Mouse (Mus musculus) G1E-ER4 (cell line): ENCODE measurements around the gene Ntn1. TPM values are rescaled to one million over a fixed set of nuclear protein-coding genes. Genes with fewer than 3 reads are reported as not detected.

Source experiments
- GATA1 ChIP-seq: IDR thresholded peaks from one replicate; pipeline ENCODE4 v1.8.0; 2012; ENCODE audit warnings: low read length, inconsistent platforms
- polyA plus RNA-seq: library from polyadenylated mRNA; stranded (reverse); fragments of >175 nt; gene quantifications from 2 replicates; pipeline ENCODE4 v1.2.3, GENCODE M21; 2012

Gene Ntn1
- polyA plus RNA-seq, 1 experiment: not detected

DNA sequence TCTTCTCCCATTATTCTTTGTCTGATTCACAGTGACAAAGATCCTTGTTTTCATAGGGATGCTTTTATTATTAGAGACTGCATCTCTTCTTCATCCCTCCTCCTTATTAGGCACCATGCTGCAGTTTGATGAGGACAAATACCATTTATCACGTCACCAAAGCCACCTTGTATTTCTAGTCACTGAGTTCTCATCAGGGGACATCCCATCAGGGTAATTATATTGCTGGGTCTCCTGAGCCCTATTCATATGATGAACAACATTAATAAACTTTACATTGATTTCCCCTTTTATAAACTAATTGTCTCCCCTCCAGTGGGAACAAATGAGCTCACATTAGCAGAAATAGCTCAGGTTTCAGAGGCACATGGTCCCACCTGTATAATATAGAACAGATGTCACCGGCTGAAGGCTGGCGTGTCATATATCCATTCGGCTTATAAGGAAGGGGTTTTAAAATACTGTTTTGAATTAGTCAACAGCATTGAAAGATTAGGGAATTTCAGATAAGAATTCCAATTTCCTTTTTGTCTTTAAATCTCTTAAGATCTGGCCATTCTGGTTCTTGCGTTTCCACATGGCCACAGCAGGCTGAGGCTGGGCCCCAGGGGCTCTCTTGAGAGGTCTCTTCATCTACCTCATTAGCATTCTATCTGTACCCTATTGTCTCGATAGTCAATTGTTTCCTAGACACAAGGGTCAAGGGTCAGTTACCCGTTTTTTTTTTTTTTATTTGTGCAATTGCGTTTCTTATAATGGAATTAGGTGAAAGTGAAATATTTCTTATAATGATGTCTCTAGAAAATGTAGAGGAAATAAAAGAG, 25.1 kb upstream of the Ntn1 start:
- TF ChIP-seq GATA1: no peak

DNA sequence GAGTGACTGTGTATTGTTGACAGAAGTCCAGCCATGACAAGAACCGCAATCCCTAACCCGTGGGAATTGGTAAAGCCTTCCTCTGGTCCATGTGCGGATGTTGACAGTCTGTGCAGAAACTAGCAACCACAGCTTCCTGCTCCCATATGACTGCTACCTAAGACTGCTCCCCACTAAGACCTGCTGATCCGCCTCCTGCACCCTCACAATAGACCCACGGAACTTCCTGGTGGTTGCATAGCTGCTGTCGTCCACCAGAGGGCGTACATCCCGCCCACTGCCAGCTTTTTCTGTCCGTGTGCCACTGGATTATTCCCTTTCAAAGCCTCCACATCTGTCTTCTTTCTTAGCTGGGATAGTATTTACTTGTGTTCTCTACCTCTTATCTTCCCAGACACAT, 17.2 kb upstream of the Ntn1 start:
- TF ChIP-seq GATA1: no peak

DNA sequence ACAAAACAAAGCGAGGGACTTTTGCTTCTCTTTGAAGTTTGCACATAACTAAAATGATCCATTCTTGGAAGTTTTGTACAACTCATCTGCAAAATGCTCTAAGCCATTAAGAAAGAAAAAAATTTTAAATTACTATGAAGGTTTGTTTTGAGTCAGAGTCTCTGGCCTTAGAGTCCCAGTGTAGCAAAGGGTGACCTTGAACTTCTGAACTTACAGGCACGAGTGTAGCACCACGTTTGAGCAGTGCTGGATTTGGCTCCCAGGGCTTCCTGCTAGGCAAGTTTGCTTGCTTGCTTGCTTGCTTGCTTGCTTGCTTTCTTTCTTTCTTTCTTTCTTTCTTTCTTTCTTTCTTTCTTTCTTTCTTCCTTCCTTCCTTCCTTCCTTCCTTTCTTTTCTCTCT, 16.4 kb upstream of the Ntn1 start:
- no peak for TF ChIP-seq GATA1

DNA sequence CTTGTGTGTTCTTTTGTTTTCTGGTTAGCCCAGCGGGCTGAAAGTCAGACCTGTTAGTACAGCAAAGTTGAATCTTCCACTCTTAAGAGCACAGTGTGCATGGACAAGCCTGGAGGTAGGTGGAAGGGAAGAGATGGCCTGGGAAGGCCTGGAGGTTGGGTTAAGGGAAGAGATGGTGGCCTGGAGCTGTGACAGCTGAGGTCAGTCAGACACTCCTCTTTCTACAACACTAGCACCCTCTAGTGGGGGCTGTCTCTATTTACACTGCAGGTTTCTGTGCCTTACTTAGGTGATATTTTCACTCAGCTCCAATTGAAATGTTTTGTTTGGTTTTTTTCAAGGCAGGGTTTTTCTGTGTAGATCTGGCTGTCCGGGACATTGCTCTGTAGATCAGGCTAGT, 7.5 kb upstream of the Ntn1 start:
- no peak for TF ChIP-seq GATA1

DNA sequence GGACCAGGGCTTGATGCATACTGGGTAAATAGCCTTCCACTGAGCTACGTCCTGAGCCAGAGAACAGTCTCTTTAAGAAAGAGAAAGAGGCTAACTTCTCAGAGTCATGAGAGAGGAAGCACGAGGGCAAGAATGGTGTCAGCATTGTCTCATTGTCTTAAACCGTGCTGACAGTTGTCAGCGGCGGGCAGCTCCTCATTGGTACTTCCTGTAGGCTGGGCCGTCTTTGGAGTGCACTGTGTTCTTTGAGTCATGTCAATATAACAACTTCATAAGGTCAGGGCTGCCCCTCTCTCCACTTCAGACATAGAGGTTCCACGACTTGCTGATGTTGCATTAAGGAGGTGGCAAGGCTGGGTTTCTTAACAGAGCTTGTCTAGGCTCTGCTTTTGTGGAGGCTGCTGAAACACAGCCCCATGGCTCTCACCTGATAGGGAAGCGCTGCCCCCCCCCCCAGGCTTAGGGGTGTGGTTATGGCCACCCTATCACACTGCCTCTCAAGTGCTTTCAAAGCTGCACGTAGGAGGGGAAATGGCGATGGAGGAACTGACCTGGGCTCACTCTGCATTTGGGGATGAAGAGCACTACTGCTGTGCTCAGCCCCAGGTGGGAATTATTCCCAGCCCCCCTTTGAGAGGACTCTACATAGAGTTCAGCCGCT, 6.8 kb upstream of the Ntn1 start:
- no peak for TF ChIP-seq GATA1

DNA sequence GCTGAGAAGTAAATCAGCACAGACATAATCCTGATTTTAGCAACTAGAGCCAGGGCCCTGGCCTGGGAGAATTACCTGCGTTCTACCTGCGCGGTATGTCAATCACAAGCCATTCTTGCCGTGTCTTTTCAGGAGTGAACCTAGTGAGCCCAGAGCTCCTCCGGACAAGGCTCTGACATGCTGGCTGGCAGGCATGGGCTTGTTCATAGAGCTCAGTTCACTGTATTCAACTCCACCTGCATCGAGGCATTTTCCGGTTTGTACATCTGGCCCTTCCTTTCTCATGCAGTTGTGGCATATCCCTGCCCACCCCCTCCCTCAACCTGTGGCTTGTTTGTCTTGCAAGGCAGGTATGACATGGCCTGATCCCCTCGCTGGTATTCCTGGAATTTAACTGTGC, 5.0 kb upstream of the Ntn1 start:
- no peak for TF ChIP-seq GATA1

DNA sequence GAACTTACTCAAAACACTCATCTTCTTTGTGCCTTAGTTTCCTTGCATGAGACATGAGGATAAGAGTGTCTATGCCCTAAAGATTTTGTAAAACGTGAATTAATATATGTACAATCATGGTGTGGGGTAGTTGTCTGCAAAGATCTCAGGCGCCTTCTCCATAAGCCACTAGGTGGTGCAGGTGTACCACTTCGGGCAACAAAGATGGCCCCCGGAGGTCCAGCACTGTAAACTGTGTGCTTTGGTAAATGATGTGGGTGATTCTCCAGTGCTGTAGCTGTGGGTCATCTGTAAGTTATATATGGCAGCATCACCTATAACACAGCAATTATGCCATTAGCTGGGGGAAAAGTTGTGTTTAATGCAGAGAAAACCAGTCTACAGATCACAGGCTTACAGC, 3.6 kb upstream of the Ntn1 start:
- TF ChIP-seq GATA1: no peak

DNA sequence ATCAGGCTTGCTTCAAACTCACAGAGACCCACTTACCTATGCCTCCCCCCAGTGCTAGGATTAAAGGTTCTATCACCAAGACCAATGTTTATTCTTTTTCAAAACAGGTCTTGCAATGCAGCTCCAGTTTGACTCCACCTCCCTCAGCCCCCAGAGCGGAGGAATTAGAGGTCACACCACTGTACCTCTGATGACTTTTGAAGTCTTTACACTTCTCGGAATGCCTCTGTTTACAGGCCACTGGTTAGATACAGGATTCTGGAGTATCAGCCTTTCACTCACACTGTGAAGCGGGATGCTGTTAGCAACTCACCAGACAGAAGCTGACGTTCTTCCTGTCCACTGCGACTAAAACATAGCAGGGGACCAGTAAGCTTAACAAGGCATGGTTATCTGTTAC, 805 bp upstream of the Ntn1 start:
- TF ChIP-seq GATA1: no peak

DNA sequence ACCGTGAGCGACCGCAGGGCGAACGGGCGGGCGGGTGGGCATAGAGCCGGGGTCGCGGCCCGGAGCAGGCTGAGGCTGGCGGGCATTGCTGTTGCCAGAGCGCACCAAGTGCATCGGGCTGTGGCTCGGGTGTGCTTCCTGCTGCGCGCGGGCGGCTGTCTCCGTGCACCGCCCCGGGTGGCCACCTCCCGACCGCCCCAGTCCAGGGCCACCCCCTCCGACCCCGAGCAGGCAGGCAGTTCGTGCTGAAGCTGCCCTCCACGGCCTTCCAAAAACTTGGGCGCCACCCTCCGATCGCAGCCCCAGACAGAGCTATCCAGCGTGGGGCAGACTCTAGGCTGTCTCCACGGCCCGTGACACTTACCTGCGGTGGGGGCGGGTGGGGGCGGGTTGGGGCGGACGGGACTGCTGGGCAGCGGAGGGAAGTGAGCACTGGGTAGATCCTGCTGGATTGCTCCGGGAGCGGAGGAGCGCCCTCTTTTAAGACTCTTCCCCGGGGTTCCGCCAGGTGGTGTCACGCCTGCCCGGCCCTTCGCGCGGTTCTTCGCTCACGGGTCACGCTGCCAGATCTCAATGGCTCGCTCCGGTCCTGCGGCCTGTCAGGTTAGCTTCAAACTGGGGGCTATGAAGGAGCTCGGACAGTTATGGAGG, 477 bp downstream of the Ntn1 start:
- no peak for TF ChIP-seq GATA1

DNA sequence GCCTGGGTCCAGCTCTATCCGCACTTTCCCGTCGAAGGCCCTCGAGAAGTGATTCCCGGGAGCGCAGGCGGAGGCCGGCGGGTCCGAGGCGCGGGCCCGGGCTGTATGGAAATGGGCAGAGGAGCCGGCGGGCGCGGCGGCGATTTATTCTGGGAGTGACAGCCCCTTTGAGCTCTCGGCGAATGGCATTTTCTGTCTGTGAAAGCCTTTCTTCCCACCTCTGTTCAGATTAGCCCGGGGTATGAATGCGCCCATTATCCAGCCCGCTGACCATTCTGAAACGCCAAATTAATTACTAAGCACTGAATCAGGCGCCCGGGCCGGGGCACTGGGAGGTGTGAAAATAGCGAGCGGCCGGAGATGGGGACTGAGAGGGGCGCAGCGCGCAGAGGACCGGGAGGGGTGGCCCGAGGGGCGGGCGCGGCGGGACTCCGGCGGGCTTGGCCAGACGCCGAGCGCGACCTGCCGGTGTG, 1.0 kb downstream of the Ntn1 start:
- TF ChIP-seq GATA1: no peak

DNA sequence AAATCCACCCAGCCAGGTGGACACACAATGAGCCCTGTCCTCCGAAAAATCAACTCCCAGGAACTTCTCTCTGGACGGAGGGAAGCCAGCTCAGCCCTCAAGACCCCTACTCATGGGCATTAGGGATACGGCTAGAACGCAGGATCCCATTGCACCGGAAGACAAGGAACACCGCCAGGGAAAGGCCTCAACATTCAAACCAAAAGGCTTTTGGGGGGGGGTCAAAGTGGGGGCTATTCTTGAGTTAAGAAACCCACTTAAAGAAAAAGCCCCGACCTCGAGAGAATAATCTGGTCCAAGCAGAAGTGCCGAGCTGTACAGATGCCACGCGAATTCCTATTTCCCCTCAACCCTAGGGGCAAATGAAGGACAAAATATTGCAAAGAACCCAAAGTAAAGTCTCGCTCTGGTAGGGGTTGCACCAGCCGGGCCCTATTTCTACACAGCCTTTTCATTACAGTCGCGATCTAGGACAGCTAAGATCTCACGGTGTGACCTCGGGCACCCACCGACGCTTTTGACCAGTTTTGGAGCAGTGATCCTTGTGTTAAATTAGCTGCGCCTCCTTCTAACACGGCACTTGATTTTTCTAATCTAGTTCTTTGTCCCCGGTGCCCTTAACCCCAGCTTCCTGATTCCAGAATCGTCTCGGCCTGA, 1.6 kb downstream of the Ntn1 start:
- no peak for TF ChIP-seq GATA1

DNA sequence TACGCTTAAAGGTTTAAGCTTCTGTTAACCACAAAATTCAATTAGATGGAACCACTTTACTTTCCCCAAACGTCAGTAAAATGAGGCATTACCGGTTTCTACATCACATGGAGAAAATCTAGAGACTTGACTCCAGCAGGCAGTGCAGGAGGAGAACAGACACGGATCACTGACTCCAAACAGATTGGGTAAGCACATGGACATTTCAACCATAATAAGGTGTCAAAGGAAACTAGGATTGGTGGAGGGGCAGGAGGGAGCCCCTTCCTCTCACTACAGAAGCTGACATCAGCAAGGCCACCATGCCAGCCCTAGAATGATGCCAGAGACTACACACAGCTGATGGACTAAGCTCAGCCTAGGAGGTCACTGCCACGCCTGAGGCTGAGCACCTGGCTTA, 5.1 kb downstream of the Ntn1 start:
- TF ChIP-seq GATA1: no peak

DNA sequence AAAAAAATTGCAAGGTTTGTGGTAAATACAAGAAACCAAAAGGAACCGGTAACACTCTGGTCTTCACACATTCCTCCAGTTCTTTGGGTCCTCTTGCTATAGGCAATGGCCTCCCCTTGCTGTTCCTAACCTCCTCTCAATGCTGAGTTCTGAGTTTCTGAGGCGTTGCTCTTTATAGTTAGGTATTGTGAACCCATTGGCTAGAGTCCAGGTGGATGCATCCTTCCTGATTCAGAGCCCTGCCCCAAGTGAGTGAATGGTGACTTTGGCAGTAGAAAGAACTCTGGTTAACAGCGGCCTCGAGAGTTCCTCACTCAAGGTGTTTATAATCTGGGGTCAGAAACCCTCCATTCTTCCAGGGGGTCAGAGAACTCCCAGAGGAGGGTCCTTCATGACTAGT, 5.9 kb downstream of the Ntn1 start:
- no peak for TF ChIP-seq GATA1

DNA sequence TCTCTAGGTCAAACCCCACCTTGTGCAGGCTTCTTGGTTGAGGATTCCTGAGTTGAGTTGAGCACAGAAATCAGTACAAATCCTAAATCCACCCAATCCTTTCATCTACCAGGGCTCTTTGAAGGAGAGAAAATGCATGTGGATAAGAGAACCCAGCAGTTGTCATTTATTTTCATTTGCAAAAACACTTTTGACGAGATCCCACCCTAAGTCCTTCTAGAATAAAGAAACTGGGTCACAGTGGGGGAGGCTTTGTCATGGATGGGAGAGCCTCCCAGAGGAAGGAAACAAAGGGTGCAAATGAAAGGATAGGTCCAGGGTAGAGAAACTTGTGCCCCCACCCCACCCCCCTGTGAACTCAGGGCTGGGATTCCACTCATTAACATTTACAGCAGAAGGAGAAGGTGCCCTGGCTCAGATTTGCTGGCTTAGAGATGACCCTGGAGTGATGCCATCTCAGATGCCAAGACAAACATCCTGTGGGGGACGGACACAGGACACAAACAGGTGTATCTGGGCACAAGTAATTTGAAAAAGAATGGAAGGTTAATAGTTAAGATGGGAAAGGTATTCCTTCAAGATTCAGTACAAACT, 6.6 kb downstream of the Ntn1 start:
- TF ChIP-seq GATA1: no peak
